11 mouse cellular contexts compared by ENCODE assay signal in genomic region chr4:107979530-107979929, GRCm38 (mm10). TPM values are rescaled to one million over a fixed set of nuclear protein-coding genes. Genes with fewer than 3 reads are reported as not detected.
DNase-seq lines count a peak whose midpoint lies in the region; ATAC-seq and TF ChIP-seq lines count a peak whose summit lies in the region.
"Had no signal": no experiment of that assay in that cellular context is flagged by ENCODE, and none has a peak within 500 bp of the region (broad histone marks: within the 10 kb centered on the region; RNA-seq: fewer than 3 reads in every experiment).

No protein-coding gene starts in this region.

- no peak overlapping the region for H3K27ac ChIP-seq in thymus, adult 2 months (ENCODE audit: control insufficient read depth, insufficient read depth, low read length)

- no peaks in the 10 kb centered on the region for H3K36me3 ChIP-seq in thymus, adult 2 months (ENCODE audit: control insufficient read depth, insufficient read depth, low read length)

- no peaks in the 10 kb centered on the region for H3K4me1 ChIP-seq in thymus, adult 2 months (replicated peaks; ENCODE audit: control insufficient read depth, insufficient read depth, low read length)

- TF ChIP-seq CTCF in thymus, adult 2 months (IDR thresholded peaks at IDR 0.05; ENCODE audit: borderline replicate concordance, control insufficient read depth, extremely low read depth, insufficient read depth, low read length, poor library complexity), result no peak

- DNase-seq in frontal cortex, postnatal 25 days (ENCODE audit: low spot score in 2 of 2), result no peak
- DNase-seq in Muller cell, postnatal 12 days (ENCODE audit: inconsistent ontology term), result peak; percentile 53
- DNase-seq in embryo, embryonic 10.5 days (ENCODE audit: low spot score), result peak; percentile 56
- peak; percentile 40 to 62 for DNase-seq in kidney, postnatal 25 days
- DNase-seq in urinary bladder, postnatal 36 days (ENCODE audit: low spot score in 2 of 2), result no peak
- DNase-seq in thymus, adult 2 months, result no peak
- no peak for DNase-seq in MN1 (ENCODE audit: low spot score)
- DNase-seq: adrenal gland, adult 2 months had no signal

- no peaks in the 10 kb centered on the region for H3K27me3 ChIP-seq in thymus, adult 2 months (ENCODE audit: control insufficient read depth, insufficient read depth, low read length)

- 74% methylated on average over 2 of the region's 2 CpGs for WGBS in thymus, adult 2 months

- H3K4me3 ChIP-seq in thymus, adult 2 months (ENCODE audit: control insufficient read depth, insufficient read depth, low read length), result no peak overlapping the region

- no peak for TF ChIP-seq POLR2A in thymus, adult 2 months (IDR thresholded peaks at IDR 0.05; ENCODE audit: control insufficient read depth, extremely low read depth, insufficient read depth, low read length, poor library complexity)

- peak; percentile 81; the same call in 1 of the 2 replicates for ATAC-seq in frontal cortex, adult (ENCODE audit: low TSS enrichment)

RNA-seq across cellular contexts. Expression of gene Slc1a7, which starts 11.4 kb away (rescaled TPM):
- polyA plus RNA-seq in thymus, adult 2 months (2012; rRNA removed), result 0.18 and 0.23 TPM in 2 replicates
- polyA plus RNA-seq: C2C12; midbrain, embryonic 11.5 days had no signal

RNA-seq across cellular contexts. Expression of gene Cpt2, which starts 56.1 kb away (rescaled TPM):
- polyA plus RNA-seq in thymus, adult 2 months (2012; rRNA removed), result 46.6 and 75.0 TPM in 2 replicates

Comparison
In these comparisons a context has a peak if more than half of its experiments do, and no peak if none do; other contexts are left out.
1. DNase-seq: peak in Muller cell, postnatal 12 days (single experiment), embryo, embryonic 10.5 days (single experiment) and kidney, postnatal 25 days (2 of 2); none in frontal cortex, postnatal 25 days (0 of 2), urinary bladder, postnatal 36 days (0 of 2), thymus, adult 2 months (single experiment) and MN1 (single experiment).